Mouse (Mus musculus) stomach, adult 2 months (tissue): ENCODE results near the gene Fibin. TPM values are rescaled to one million over a fixed set of nuclear protein-coding genes. Genes with fewer than 3 reads are reported as not detected.

ENCODE experiments used
- polyA plus RNA-seq: library from polyadenylated mRNA; depleted of rRNA; stranded (reverse); fragments of >200 nt; gene quantifications from 2 replicates; pipeline ENCODE4 v1.2.3, GENCODE M21; 2012; rRNA removed

Gene Fibin
- 2.0 and 2.7 TPM in 2 replicates for polyA plus RNA-seq

DNA sequence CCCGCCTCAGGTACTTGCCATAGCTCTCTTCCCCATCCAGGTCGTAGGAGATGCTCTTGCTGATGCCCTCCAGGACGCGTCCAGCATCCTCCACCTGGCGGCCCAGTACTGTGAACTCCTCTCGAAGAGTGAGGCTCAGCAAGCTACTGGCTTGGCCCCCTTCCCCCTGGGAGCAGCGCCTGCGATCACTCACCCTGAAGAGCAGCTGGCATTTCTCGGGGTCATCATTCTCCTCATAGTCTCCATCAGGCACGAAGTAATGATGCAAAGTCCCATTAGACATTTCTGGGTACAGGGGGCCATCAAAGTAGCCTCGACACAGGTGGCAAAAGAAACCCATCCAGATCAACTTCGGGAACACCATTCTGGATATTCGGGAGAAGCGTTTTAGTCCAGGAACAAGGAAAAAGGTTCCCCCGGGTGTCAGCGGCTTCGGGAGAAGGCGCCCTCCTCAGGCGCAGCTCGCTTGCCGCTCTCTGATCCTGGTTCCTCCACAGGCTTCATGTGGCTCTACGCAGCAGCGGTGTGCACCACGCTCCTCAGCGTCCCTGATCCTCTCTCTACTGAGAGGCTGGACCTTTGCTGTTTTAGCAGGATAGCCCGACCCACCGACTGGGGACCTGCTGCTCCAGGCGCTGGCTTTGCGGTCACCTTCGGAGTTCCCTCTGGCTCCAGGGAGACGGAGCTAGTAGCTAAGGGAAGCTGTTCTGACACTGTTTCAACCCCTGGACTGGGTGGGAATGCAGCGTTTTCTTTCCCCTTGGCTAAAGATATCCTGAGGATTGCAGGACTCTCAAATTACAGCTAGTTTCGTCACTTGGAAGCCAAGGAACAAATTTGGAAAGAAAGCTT, at the start of gene Fibin:
TSS of gene Fibin (minus strand) at position 752 of the 852 bp plus-strand sequence.

DNA sequence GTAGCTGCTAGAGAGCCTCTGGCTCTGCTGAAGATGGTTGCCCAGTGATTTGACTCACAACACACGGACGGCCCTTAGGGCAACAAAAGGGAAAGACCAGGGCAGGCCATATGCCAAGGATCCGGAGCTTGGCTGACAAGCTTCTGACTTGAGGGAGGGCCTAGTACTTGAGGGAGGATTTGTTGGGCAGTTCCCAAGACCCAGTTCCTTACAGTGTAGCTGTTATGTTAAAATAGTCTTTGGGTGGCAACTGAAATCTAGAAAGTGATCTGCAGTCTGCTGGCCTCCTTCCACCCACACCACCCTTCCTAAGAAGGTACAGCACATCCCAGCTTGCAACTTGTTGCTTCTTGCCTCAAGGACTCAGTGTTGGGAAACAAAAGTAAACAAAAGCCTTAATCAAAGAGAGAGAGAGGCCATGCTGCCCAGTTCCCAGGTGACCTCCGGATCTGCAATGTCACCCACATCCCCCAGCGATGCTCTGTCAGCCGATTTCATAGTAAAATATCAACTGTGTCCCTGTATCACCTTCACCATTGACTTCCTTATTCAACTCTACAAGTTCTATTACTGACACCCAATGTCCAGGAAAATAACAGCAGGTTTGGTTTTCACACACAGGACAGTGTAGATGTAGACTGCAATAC, 48.4 kb downstream of the Fibin start, which contains the start of gene Bbox1:
TSS of gene Bbox1 (minus strand) at position 52 of the 647 bp plus-strand sequence.

Other genes starting within 250 kb of the Fibin start
- 0.11 TPM in 1 of 2 replicates, not detected in the other for gene Bbox1, start 48.6 kb downstream of the Fibin start, polyA plus RNA-seq
- gene Slc5a12, start 234.1 kb upstream of the Fibin start, polyA plus RNA-seq = not detected in 2 replicates